Mouse (Mus musculus): ENCODE measurements around the gene Fam13c. TPM values are rescaled to one million over a fixed set of nuclear protein-coding genes. Genes with fewer than 3 reads are reported as not detected.
"Not testable (repeated sequence)": the region's sequence is repeated elsewhere in the genome, so short reads cannot be mapped to it uniquely, and the experiment has no call there.

Gene Fam13c
- polyA plus RNA-seq, 1 experiment from 2014 or later: 12.7 TPM

- Histone ChIP-seq H3K27ac (replicated peaks in 1 of 2; ENCODE audit: control insufficient read depth in 1 of 2, insufficient read depth in 1 of 2, low read depth in 2 of 2, low read length in 2 of 2) (no peak overlapping the region), H3K4me2 (ENCODE audit: low read length) (no peak overlapping the region), H3K9ac (ENCODE audit: low read length) (no peak overlapping the region), H3K4me1 (ENCODE audit: control insufficient read depth in 2 of 2, insufficient read depth in 2 of 2, low read length in 2 of 2) (no peaks in the 10 kb centered on the region), H3K36me3 (ENCODE audit: control insufficient read depth, insufficient read depth, low read length) (no peaks in the 10 kb centered on the region), H3K27me3 (ENCODE audit: control insufficient read depth, insufficient read depth, low read length) (no peaks in the 10 kb centered on the region), H3K4me3 (ENCODE audit: control insufficient read depth in 1 of 2, insufficient read depth in 1 of 2, low read depth in 1 of 2, low read length in 2 of 2) (no peak overlapping the region), H3K9me3 (ENCODE audit: control insufficient read depth, low read length) (no peaks in the 10 kb centered on the region)
- ATAC-seq (ENCODE audit: insufficient number of reproducible peaks, insufficient read depth, low FRiP score, low read depth): no peak
- WGBS: 61% methylated on average over 3 of the region's 3 CpGs
Observed at GRCm38 (mm10) chr10:70426373-70426772, 13.9 kb upstream of the Fam13c start.

DNA sequence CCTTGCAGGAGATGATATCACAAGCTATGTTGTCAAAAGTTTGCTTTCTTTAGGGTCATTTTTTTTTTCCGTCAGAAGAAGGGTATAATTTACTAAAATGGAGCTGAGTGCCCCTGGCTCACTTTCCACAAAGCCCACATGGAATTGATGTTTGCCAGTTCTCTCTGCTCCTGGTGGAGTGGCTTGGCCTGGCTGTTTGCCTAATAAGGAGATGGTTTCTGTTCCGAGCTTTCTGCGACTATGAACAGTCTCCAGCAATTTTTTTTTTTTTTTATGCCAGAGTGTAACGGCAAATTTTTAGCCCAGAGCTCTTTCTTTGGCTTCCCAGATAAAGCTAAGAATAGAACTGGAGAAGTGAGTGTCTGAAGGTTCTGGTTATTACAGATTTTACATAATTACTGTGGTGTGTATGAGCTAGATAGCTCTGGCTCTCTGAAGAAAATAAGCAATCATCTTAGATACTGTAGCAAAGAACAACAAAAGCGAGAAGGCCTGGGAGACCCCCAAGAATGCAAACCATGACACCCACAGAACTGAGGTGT, 12.1 kb upstream of the Fam13c start:
- Histone ChIP-seq H3K36me3 (ENCODE audit: control insufficient read depth, insufficient read depth, low read length) (no peaks in the 10 kb centered on the region), H3K27ac (replicated peaks in 1 of 2; ENCODE audit: control insufficient read depth in 1 of 2, insufficient read depth in 1 of 2, low read depth in 2 of 2, low read length in 2 of 2) (peak overlapping the region; percentile 45 to 62; a peak in 2 of 4 replicates), H3K9me3 (ENCODE audit: control insufficient read depth, low read length) (no peaks in the 10 kb centered on the region), H3K4me2 (ENCODE audit: low read length) (no peak overlapping the region), H3K4me3 (ENCODE audit: control insufficient read depth in 1 of 2, insufficient read depth in 1 of 2, low read depth in 1 of 2, low read length in 2 of 2) (no peak overlapping the region), H3K4me1 (ENCODE audit: control insufficient read depth in 2 of 2, insufficient read depth in 2 of 2, low read length in 2 of 2) (no peaks in the 10 kb centered on the region), H3K9ac (ENCODE audit: low read length) (no peak overlapping the region), H3K27me3 (ENCODE audit: control insufficient read depth, insufficient read depth, low read length) (no peaks in the 10 kb centered on the region)
- WGBS: 38% methylated on average over 5 of the region's 5 CpGs
- no peak for ATAC-seq (ENCODE audit: insufficient number of reproducible peaks, insufficient read depth, low FRiP score, low read depth)

DNA sequence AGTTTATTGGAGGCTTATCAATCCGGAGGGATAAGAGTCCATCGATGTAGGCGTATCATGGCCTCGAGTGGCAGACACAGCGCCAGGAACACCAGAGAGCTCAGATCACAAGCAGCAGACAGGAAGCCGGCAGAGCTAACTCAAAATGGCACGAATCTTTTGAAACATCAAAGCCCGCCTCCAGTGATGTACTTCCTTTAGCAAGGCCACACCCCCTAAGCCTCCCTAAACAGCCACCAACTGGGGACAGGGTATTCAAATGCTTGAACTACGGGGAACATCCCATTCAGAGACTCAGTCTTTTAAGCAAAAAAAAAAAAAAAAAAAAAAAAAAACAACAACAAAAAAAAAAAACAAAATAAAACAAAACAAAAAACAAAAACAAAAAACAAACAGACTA, 10.9 kb upstream of the Fam13c start:
- H3K4me2 ChIP-seq (ENCODE audit: low read length): no peak overlapping the region
- H3K9me3 ChIP-seq (ENCODE audit: control insufficient read depth, low read length): no peaks in the 10 kb centered on the region
- no peak overlapping the region for H3K9ac ChIP-seq (ENCODE audit: low read length)
- no peak overlapping the region for H3K4me3 ChIP-seq (ENCODE audit: control insufficient read depth in 1 of 2, insufficient read depth in 1 of 2, low read depth in 1 of 2, low read length in 2 of 2)
- no peaks in the 10 kb centered on the region for H3K27me3 ChIP-seq (ENCODE audit: control insufficient read depth, insufficient read depth, low read length)
- no peaks in the 10 kb centered on the region for H3K4me1 ChIP-seq (ENCODE audit: control insufficient read depth in 2 of 2, insufficient read depth in 2 of 2, low read length in 2 of 2)
- H3K27ac ChIP-seq (replicated peaks in 1 of 2; ENCODE audit: control insufficient read depth in 1 of 2, insufficient read depth in 1 of 2, low read depth in 2 of 2, low read length in 2 of 2): no peak overlapping the region
- WGBS: 92% methylated on average over 9 of the region's 9 CpGs
- H3K36me3 ChIP-seq (ENCODE audit: control insufficient read depth, insufficient read depth, low read length): no peaks in the 10 kb centered on the region
- ATAC-seq (ENCODE audit: insufficient number of reproducible peaks, insufficient read depth, low FRiP score, low read depth): no peak

DNA sequence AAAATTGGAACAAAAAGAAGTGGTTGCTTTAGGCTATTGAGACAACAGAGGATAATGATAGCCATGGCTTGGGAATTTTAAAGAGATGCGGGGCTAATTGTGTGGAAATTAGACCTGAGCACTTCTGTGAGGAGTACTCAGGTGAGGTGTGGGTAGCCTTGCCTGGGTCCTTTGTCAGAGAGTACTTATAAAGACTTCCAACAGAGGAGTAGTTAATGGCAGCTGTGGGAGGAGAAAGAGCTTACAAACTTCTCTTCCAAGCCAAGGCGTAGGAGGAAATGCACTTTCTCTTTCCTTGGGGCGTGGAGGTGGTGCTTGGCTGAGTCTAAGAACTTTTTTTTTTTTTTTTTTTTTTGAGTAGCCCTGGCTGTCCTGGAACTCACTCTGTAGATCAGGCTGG, 6.9 kb upstream of the Fam13c start:
- Histone ChIP-seq H3K9ac (ENCODE audit: low read length) (no peak overlapping the region), H3K4me1 (ENCODE audit: control insufficient read depth in 2 of 2, insufficient read depth in 2 of 2, low read length in 2 of 2) (no peaks in the 10 kb centered on the region), H3K27me3 (ENCODE audit: control insufficient read depth, insufficient read depth, low read length) (no peaks in the 10 kb centered on the region), H3K9me3 (ENCODE audit: control insufficient read depth, low read length) (no peaks in the 10 kb centered on the region), H3K4me3 (ENCODE audit: control insufficient read depth in 1 of 2, insufficient read depth in 1 of 2, low read depth in 1 of 2, low read length in 2 of 2) (no peak overlapping the region), H3K36me3 (ENCODE audit: control insufficient read depth, insufficient read depth, low read length) (no peaks in the 10 kb centered on the region), H3K27ac (replicated peaks in 1 of 2; ENCODE audit: control insufficient read depth in 1 of 2, insufficient read depth in 1 of 2, low read depth in 2 of 2, low read length in 2 of 2) (no peak overlapping the region), H3K4me2 (ENCODE audit: low read length) (no peak overlapping the region)
- WGBS: 90% methylated on average over 3 of the region's 3 CpGs
- no peak for ATAC-seq (ENCODE audit: insufficient number of reproducible peaks, insufficient read depth, low FRiP score, low read depth)

DNA sequence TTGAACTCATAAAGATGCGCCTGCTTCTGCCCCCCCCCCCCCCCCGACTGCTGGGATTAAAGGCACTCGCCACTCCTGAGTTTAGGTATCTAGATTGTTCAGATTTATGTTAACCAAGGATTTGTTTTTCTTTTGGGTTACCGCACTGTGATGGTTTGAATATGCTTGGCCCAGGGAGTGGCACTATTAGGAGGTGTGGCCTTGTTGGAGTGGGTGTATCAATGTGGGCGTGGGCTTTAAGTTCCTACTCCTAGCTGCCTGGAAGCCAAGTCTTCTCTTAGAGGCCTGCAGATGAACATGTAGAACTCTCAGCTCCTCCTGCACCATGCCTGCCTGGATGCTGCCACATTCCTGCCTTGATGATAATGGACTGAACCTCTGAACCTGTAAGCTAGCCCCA, 6.5 kb upstream of the Fam13c start:
- not testable (repeated sequence) for H3K4me3 ChIP-seq (ENCODE audit: control insufficient read depth in 1 of 2, insufficient read depth in 1 of 2, low read depth in 1 of 2, low read length in 2 of 2); H3K4me2 ChIP-seq (ENCODE audit: low read length); ATAC-seq (ENCODE audit: insufficient number of reproducible peaks, insufficient read depth, low FRiP score, low read depth); H3K9me3 ChIP-seq (ENCODE audit: control insufficient read depth, low read length); H3K9ac ChIP-seq (ENCODE audit: low read length); H3K4me1 ChIP-seq (ENCODE audit: control insufficient read depth in 2 of 2, insufficient read depth in 2 of 2, low read length in 2 of 2); H3K27ac ChIP-seq (replicated peaks in 1 of 2; ENCODE audit: control insufficient read depth in 1 of 2, insufficient read depth in 1 of 2, low read depth in 2 of 2, low read length in 2 of 2); H3K36me3 ChIP-seq (ENCODE audit: control insufficient read depth, insufficient read depth, low read length); H3K27me3 ChIP-seq (ENCODE audit: control insufficient read depth, insufficient read depth, low read length)
- WGBS: 91% methylated on average over 5 of the region's 5 CpGs

- H3K4me1 ChIP-seq (ENCODE audit: control insufficient read depth in 2 of 2, insufficient read depth in 2 of 2, low read length in 2 of 2): peaks cover 3 to 4% of the 10 kb centered on the region in 2 experiments; a peak in 3 of 4 replicates
- no peak overlapping the region for H3K9ac ChIP-seq (ENCODE audit: low read length)
- H3K4me2 ChIP-seq (ENCODE audit: low read length): no peak overlapping the region
- H3K27me3 ChIP-seq (ENCODE audit: control insufficient read depth, insufficient read depth, low read length): no peaks in the 10 kb centered on the region
- WGBS: 87% methylated on average over 4 of the region's 4 CpGs
- peak overlapping the region in 1 of 2 experiments; percentile 49; a peak in 1 of 4 replicates for H3K27ac ChIP-seq (replicated peaks in 1 of 2; ENCODE audit: control insufficient read depth in 1 of 2, insufficient read depth in 1 of 2, low read depth in 2 of 2, low read length in 2 of 2)
- no peak for ATAC-seq (ENCODE audit: insufficient number of reproducible peaks, insufficient read depth, low FRiP score, low read depth)
- H3K9me3 ChIP-seq (ENCODE audit: control insufficient read depth, low read length): no peaks in the 10 kb centered on the region
- H3K36me3 ChIP-seq (ENCODE audit: control insufficient read depth, insufficient read depth, low read length): no peaks in the 10 kb centered on the region
- no peak overlapping the region for H3K4me3 ChIP-seq (ENCODE audit: control insufficient read depth in 1 of 2, insufficient read depth in 1 of 2, low read depth in 1 of 2, low read length in 2 of 2)
Observed at GRCm38 (mm10) chr10:70436656-70437055, 3.6 kb upstream of the Fam13c start.

DNA sequence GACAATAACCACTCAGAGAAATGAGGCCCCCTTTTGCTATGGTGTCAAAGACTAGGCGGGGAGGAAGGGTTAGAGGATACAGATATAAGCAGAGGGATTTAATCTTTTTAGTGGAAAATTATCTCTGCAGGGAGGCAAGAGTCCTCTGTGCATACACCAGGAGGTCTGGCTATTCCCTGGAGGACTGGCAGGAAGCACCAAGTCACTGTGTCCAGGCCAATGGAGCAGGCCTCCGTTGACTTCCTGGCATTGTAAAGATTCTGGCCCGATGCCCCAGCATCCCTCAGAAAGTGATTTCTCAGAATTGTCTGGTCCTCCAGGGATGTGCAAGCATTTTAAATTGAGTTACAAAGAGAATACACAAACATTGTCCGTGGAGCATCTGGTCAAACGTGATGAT, 3.0 kb upstream of the Fam13c start:
- WGBS: 65% methylated on average over 5 of the region's 5 CpGs
- Histone ChIP-seq H3K9ac (ENCODE audit: low read length) (no peak overlapping the region), H3K4me3 (ENCODE audit: control insufficient read depth in 1 of 2, insufficient read depth in 1 of 2, low read depth in 1 of 2, low read length in 2 of 2) (no peak overlapping the region), H3K9me3 (ENCODE audit: control insufficient read depth, low read length) (no peaks in the 10 kb centered on the region), H3K27me3 (ENCODE audit: control insufficient read depth, insufficient read depth, low read length) (no peaks in the 10 kb centered on the region), H3K36me3 (ENCODE audit: control insufficient read depth, insufficient read depth, low read length) (no peaks in the 10 kb centered on the region), H3K27ac (replicated peaks in 1 of 2; ENCODE audit: control insufficient read depth in 1 of 2, insufficient read depth in 1 of 2, low read depth in 2 of 2, low read length in 2 of 2) (peak overlapping the region in 1 of 2 experiments; percentile 49; a peak in 2 of 4 replicates), H3K4me2 (ENCODE audit: low read length) (no peak overlapping the region), H3K4me1 (ENCODE audit: control insufficient read depth in 2 of 2, insufficient read depth in 2 of 2, low read length in 2 of 2) (peaks cover 3 to 4% of the 10 kb centered on the region in 2 experiments; a peak in 3 of 4 replicates)
- ATAC-seq (ENCODE audit: insufficient number of reproducible peaks, insufficient read depth, low FRiP score, low read depth): peak; percentile 40; the same call in 1 of the 2 replicates
